Mouse (Mus musculus): Measurements from ENCODE around the gene Prkci. TPM values are rescaled to one million over a fixed set of nuclear protein-coding genes. Genes with fewer than 3 reads are reported as not detected.

The Prkci gene
- total and polyA plus RNA-seq, 2 experiments from 2014 or later = 9.0 to 26.1 TPM

GRCm38 (mm10) chr3:30996688-30997014, 1.1 kb downstream of the Prkci start:
- Histone ChIP-seq H3K4me1 (ENCODE audit: control insufficient read depth, insufficient read depth) (peaks cover 18% of the 10 kb centered on the region; the same call in 1 of the 2 replicates), H3K4me3 (ENCODE audit: low read depth, low read length) (peak overlapping the region; percentile 81), H3K9me3 (replicated peaks; ENCODE audit: control insufficient read depth, low read length) (no peaks in the 10 kb centered on the region), H3K36me3 (replicated peaks; ENCODE audit: control insufficient read depth, insufficient read depth, low read length) (no peaks in the 10 kb centered on the region), H3K27ac (ENCODE audit: low read depth) (peak overlapping the region; percentile 87; the same call in 1 of the 2 replicates), H3K27me3 (ENCODE audit: control insufficient read depth, insufficient read depth, low read length) (no peaks in the 10 kb centered on the region), H3K9ac (replicated peaks; ENCODE audit: low read depth, low read length) (peak overlapping the region; percentile 68), H3K4me2 (ENCODE audit: low read depth, low read length) (peak overlapping the region; percentile 73)
- WGBS = 5% methylated on average over 4 of the region's 4 CpGs
- no peak for DNase-seq (ENCODE audit: low spot score)
- no peak for ATAC-seq (ENCODE audit: insufficient read depth, low read depth)
- TF ChIP-seq CTCF (IDR thresholded peaks at IDR 0.05; ENCODE audit: low read depth) (no peak), EP300 (IDR thresholded peaks at IDR 0.05; ENCODE audit: low read depth) (no peak)

- H3K36me3 ChIP-seq (replicated peaks; ENCODE audit: control insufficient read depth, insufficient read depth, low read length) = no peaks in the 10 kb centered on the region
- no peak overlapping the region for H3K4me3 ChIP-seq (ENCODE audit: low read depth, low read length)
- no peak overlapping the region for H3K4me2 ChIP-seq (ENCODE audit: low read depth, low read length)
- no peak for ATAC-seq (ENCODE audit: insufficient read depth, low read depth)
- H3K27me3 ChIP-seq (ENCODE audit: control insufficient read depth, insufficient read depth, low read length) = no peaks in the 10 kb centered on the region
- DNase-seq (ENCODE audit: low spot score) = peak; percentile 12
- peak overlapping the region; percentile 52 for H3K27ac ChIP-seq (ENCODE audit: low read depth)
- H3K4me1 ChIP-seq (ENCODE audit: control insufficient read depth, insufficient read depth) = peaks cover 18% of the 10 kb centered on the region; the same call in 1 of the 2 replicates
- H3K9ac ChIP-seq (replicated peaks; ENCODE audit: low read depth, low read length) = no peak overlapping the region
- no peak for TF ChIP-seq EP300 (IDR thresholded peaks at IDR 0.05; ENCODE audit: low read depth)
- no peak for TF ChIP-seq CTCF (IDR thresholded peaks at IDR 0.05; ENCODE audit: low read depth)
- WGBS = 69% methylated on average over 10 of the region's 10 CpGs
- no peaks in the 10 kb centered on the region for H3K9me3 ChIP-seq (replicated peaks; ENCODE audit: control insufficient read depth, low read length)
Observed at GRCm38 (mm10) chr3:30999401-31000017, 4.0 kb downstream of the Prkci start.

- Histone ChIP-seq H3K4me3 (ENCODE audit: low read depth, low read length) (no peak overlapping the region), H3K9ac (replicated peaks; ENCODE audit: low read depth, low read length) (no peak overlapping the region), H3K9me3 (replicated peaks; ENCODE audit: control insufficient read depth, low read length) (no peaks in the 10 kb centered on the region), H3K4me1 (ENCODE audit: control insufficient read depth, insufficient read depth) (peaks cover 13% of the 10 kb centered on the region; the same call in 1 of the 2 replicates), H3K27me3 (ENCODE audit: control insufficient read depth, insufficient read depth, low read length) (no peaks in the 10 kb centered on the region), H3K27ac (ENCODE audit: low read depth) (peak overlapping the region; percentile 52), H3K4me2 (ENCODE audit: low read depth, low read length) (no peak overlapping the region), H3K36me3 (replicated peaks; ENCODE audit: control insufficient read depth, insufficient read depth, low read length) (no peaks in the 10 kb centered on the region)
- TF ChIP-seq CTCF (IDR thresholded peaks at IDR 0.05; ENCODE audit: low read depth) (no peak), EP300 (IDR thresholded peaks at IDR 0.05; ENCODE audit: low read depth) (no peak)
- DNase-seq (ENCODE audit: low spot score) = no peak
- ATAC-seq (ENCODE audit: insufficient read depth, low read depth) = no peak
- 42% methylated on average over 4 of the region's 4 CpGs for WGBS
Observed at GRCm38 (mm10) chr3:31000018-31000407, 4.5 kb downstream of the Prkci start.

GRCm38 (mm10) chr3:31001048-31001676, 5.6 kb downstream of the Prkci start:
- DNase-seq (ENCODE audit: low spot score) = no peak
- ATAC-seq (ENCODE audit: insufficient read depth, low read depth) = no peak
- no peaks in the 10 kb centered on the region for H3K27me3 ChIP-seq (ENCODE audit: control insufficient read depth, insufficient read depth, low read length)
- H3K9me3 ChIP-seq (replicated peaks; ENCODE audit: control insufficient read depth, low read length) = no peaks in the 10 kb centered on the region
- TF ChIP-seq EP300 (IDR thresholded peaks at IDR 0.05; ENCODE audit: low read depth) (no peak), CTCF (IDR thresholded peaks at IDR 0.05; ENCODE audit: low read depth) (no peak)
- no peak overlapping the region for H3K27ac ChIP-seq (ENCODE audit: low read depth)
- no peak overlapping the region for H3K4me2 ChIP-seq (ENCODE audit: low read depth, low read length)
- no peak overlapping the region for H3K9ac ChIP-seq (replicated peaks; ENCODE audit: low read depth, low read length)
- H3K36me3 ChIP-seq (replicated peaks; ENCODE audit: control insufficient read depth, insufficient read depth, low read length) = no peaks in the 10 kb centered on the region
- WGBS = 59% methylated on average over 3 of the region's 3 CpGs
- H3K4me3 ChIP-seq (ENCODE audit: low read depth, low read length) = no peak overlapping the region
- 0 out of 2 replicates have a peak, but pooled peaks cover 12% of the 10 kb centered on the region for H3K4me1 ChIP-seq (ENCODE audit: control insufficient read depth, insufficient read depth)

GRCm38 (mm10) chr3:31004320-31005209, 9.0 kb downstream of the Prkci start:
- H3K9ac ChIP-seq (replicated peaks; ENCODE audit: low read depth, low read length) = no peak overlapping the region
- H3K4me3 ChIP-seq (ENCODE audit: low read depth, low read length) = no peak overlapping the region
- H3K4me2 ChIP-seq (ENCODE audit: low read depth, low read length) = no peak overlapping the region
- WGBS = 74% methylated on average over 6 of the region's 6 CpGs
- no peak for DNase-seq (ENCODE audit: low spot score)
- H3K36me3 ChIP-seq (replicated peaks; ENCODE audit: control insufficient read depth, insufficient read depth, low read length) = no peaks in the 10 kb centered on the region
- no peak overlapping the region for H3K27ac ChIP-seq (ENCODE audit: low read depth)
- TF ChIP-seq EP300 (IDR thresholded peaks at IDR 0.05; ENCODE audit: low read depth) (no peak), CTCF (IDR thresholded peaks at IDR 0.05; ENCODE audit: low read depth) (no peak)
- H3K27me3 ChIP-seq (ENCODE audit: control insufficient read depth, insufficient read depth, low read length) = no peaks in the 10 kb centered on the region
- H3K4me1 ChIP-seq (ENCODE audit: control insufficient read depth, insufficient read depth) = 0 out of 2 replicates have a peak, but pooled peaks cover 5% of the 10 kb centered on the region
- no peaks in the 10 kb centered on the region for H3K9me3 ChIP-seq (replicated peaks; ENCODE audit: control insufficient read depth, low read length)
- ATAC-seq (ENCODE audit: insufficient read depth, low read depth) = no peak
